Mouse (Mus musculus): Measurements from ENCODE around the gene Vmn2r112.
"Not testable (repeated sequence)": the region's sequence is repeated elsewhere in the genome, so short reads cannot be mapped to it uniquely, and the experiment has no call there.

The Vmn2r112 gene

GRCm38 (mm10) chr17:22600651-22601050, at the start of gene Vmn2r112:
Gene Vmn2r112 (plus strand): TSS chr17:22600951.
- not testable (repeated sequence) for DNase-seq (ENCODE audit: low spot score)

- DNase-seq (ENCODE audit: low spot score): not testable (repeated sequence)
Measured at GRCm38 (mm10) chr17:22573382-22573781, 27.4 kb upstream of the Vmn2r112 start, which contains the start of gene Vmn2r111. Gene Vmn2r111 (minus strand): TSS chr17:22573482.

- no peak for DNase-seq (ENCODE audit: low spot score)
Measured at GRCm38 (mm10) chr17:22630646-22631045, 29.9 kb downstream of the Vmn2r112 start.
